Mouse (Mus musculus) right cerebral cortex, postnatal 14 days (tissue): ENCODE measurements around the gene Gm37240.

Source experiments
- DNase-seq: peaks from one replicate; pipeline ENCODE4 v3.0.0; 2022

The Gm37240 gene

DNA sequence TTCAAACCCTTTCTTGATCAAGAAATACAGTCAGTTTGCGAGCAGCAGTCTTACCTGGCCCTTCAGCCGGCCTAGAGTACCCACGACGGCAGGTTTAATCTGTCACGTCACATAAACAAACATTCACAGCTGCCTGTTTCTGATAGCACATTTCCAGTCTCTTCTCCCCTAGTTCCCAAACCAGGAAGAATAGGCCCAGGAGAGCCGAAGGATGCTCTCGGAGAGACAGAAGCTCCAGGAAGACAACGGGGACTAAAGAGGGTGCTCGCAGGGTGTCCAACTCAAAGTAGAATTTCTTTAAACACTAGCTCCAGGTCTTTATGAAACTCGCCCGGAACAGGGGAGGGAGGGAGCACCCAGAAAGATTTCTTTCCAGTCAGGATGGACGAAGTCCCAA is 1408.4 kb downstream of the Gm37240 start:
- no peak for DNase-seq

- DNase-seq = no peak
Measured at GRCm38 (mm10) chr3:84478195-84478594, 1409.1 kb downstream of the Gm37240 start.

- DNase-seq = no peak
Measured at GRCm38 (mm10) chr3:84477498-84477897, 1409.8 kb downstream of the Gm37240 start.

- DNase-seq = no peak
Measured at GRCm38 (mm10) chr3:84474981-84475775, 1412.1 kb downstream of the Gm37240 start.

DNA sequence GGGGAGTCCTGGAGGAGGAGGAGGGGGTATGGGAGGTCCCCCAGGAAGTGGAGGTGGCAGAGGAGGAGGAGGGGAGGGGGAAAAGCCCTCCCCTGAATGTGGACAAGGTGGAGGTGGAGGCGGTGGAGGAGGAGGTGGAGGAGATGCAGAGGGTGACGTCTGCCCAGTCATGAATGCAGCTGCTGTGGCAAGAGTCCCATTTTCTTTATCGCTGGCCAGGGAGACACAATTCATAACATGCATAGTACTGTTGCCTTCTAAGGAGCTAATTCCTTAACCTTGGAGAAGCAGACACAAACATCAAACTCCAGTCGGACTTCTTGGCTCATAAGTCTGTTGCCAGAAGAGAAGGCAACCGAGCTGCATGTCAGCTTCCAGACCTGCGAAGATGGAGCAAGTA is 1412.9 kb downstream of the Gm37240 start:
- no peak for DNase-seq

DNA sequence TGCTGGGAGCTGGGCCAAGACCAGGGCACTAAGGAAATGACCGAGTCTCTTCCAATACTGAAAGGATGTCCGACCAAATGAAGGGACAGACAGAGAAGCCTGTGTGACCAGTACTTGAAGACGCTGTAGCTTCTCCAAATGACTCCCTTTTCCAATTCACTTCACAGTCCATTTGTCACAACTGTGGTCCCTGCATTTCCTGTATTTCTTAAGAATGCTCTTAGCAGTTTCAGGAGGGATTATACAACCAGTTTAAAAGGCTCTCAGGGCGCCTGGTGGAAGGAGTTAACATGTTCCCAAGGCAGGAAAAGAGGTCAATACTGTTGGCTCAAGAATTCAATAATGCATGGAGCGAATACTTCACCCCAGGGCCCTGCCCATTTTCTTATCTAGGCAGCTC is 1414.4 kb downstream of the Gm37240 start:
- no peak for DNase-seq

DNA sequence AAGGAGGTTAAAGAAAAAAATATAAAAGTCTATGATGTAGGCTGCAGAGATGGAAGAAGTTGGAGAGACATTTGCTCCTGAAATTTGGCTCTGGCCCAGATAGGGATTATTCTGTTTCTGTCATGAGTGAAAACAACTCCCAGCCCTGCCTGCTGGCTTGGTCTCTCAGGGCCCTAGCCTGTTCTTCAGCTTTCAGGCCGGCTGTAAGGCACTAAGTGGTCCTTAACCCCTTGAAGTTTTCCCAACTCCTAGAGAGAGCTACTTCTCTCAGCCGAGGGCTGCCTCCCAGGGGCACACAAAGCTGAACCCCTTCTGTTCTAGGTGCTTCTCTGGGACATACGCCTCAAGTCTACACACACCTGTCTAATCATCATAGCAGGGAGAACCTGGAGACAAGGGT is 1414.8 kb downstream of the Gm37240 start:
- DNase-seq = no peak

DNA sequence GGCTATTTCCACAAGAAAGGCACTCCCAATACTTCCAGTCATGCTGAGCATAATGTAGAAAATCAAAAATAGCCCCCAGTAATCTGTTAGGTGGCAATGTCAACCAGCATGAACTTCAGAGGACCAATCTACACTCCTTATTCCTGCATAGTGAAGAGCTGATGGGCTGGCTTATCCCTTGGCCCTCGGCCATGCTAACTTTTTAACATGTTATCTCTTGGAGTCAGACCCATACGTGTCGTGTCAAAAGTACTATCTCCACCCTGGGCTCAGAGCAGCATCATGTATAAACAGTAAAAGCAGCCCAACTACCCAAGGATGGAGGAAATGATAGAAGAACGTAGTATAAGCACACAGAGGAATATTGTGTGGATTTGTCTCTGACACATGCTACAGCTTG is 1416.2 kb downstream of the Gm37240 start:
- no peak for DNase-seq

- DNase-seq = no peak
Measured at GRCm38 (mm10) chr3:84468111-84468453, 1419.2 kb downstream of the Gm37240 start.

- no peak for DNase-seq
Measured at GRCm38 (mm10) chr3:84467419-84468110, 1419.8 kb downstream of the Gm37240 start.

- DNase-seq = no peak
Measured at GRCm38 (mm10) chr3:84465822-84466500, 1421.4 kb downstream of the Gm37240 start.

DNA sequence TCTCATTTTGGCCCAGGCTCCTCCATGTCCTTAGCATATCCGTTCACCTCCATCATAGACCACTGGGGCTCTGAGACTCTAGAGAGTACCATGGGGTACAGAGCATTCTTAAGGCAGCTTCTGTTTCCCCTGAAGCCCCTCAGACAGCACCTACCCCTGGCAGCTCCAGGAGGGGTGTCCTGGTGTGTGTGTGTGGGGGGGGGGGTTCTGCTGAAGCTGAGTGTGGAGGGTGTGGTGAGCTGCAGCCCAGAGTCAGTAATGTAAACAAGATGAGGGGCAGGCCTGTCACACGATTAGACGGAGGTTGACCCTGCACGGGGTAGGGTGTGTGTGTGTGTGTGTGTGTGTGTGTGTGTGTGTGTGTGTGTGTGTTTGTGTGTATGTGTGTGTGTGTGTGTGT is 1425.6 kb downstream of the Gm37240 start:
- DNase-seq = no peak

GRCm38 (mm10) chr3:84460952-84461351 is 1426.4 kb downstream of the Gm37240 start:
- no peak for DNase-seq

GRCm38 (mm10) chr3:84460499-84460898 is 1426.8 kb downstream of the Gm37240 start:
- DNase-seq = no peak

- DNase-seq = no peak
Measured at GRCm38 (mm10) chr3:84455733-84456417, 1431.4 kb downstream of the Gm37240 start.

DNA sequence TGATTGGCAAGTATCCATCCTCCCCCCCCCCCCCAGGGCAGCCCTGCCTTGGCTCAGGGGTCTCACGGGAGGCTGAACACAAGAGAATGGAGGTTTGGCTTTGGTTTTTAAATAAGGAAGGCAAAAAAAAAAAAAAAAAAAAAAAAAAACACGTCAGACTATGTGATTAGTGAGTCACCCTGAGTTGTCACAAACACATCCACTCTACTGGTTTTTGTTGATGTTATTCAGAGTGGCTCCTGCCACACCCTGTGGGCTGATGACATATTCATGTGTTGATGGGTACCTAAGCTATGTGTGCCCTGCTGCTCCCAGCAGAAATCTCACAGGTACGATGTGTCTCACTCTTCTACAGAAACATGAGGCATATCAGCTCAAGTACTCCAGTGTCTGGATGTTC is 1436.7 kb downstream of the Gm37240 start:
- DNase-seq = no peak

DNA sequence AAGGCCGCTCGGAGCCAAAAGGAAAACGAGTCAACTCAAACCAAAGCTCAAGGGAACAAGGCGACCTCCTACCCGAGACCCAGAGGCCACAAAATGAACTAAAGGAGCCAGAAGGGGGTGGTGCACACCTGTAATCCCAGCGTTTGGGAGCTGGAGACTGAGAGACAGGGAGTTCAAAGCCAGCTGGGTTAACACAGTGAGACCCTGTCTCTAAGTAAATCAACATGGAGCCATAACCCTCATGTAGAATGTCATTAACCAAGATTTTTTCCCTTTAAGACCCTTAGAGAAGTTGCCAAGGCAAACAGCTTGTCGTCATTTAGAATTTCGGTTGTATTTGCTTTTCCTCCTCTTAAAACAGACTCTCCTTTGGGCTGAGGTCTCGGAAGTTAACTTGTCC is 1438.3 kb downstream of the Gm37240 start:
- no peak for DNase-seq

- no peak for DNase-seq
Measured at GRCm38 (mm10) chr3:84447803-84448202, 1439.5 kb downstream of the Gm37240 start.
